Mouse (Mus musculus): ENCODE data around the gene Tbc1d9b.

Gene Tbc1d9b

DNA sequence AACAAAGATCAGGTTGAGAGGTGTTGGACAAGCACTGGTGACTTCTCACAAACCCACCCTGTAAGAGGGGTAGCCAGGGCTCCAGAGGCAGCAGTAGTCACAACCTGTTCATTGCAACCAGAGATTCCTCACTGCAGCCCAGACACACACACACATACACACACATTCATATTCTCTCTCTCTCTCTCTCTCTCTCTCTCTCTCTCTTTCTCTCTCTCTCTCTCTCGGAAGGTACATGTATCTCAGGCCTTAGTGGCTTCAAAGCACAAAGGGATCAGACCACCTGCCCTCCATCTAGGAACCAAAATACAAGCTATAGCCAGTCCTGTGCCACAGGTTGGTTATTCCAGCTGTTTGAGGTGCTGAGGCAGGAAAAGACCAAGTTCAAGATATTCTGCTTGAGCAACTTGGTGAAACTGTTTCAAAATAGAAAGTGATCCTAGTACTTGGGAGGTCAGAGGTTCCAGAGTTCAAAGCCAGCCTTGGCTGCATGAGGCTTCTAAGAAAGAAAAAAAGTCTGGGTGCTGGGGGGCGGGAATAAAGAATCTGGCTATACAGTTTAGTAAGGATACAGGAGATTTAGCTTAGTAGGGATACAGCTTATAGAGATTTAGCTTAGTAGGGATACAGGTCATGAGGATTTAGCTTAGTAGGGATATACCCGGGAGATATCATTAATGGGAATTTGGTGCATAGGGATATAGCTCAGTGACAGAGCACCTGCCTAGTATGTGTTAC lies 80.3 kb downstream of the Tbc1d9b start:
- WGBS = 92% methylated on average over 3 of the region's 3 CpGs

DNA sequence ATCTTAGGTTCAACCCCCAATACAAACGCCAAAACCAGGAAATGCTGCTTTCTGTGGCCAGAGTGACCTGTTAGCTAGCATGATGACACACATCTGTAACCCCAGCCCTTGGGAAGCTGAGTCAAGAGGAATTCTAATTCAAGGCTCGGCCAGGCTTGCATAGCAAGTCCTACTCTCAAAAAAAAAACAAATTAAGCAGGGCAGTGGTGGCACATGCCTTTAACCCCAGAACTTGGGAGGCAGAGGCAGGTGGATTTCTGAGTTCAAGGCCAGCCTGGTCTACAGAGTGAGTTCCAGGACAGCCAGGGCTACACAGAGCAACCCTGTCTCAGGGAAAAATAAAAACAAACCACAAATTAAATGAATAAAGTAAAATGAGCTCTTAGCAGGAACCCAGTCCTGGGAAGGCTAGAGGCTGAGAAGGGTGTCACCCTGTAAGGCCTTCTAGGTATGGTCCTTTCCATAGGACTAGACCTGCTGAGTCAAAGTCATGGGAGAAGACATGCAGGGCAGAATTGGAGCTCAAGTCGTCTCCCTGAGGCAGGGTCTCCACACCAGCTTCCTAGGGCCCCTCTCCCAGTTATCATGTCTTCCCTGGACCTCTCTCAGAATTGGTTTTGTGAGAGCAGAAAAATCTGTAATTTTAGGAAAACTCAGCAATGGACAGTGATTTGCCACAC lies 81.0 kb downstream of the Tbc1d9b start:
- WGBS = 77% methylated on average over 3 of the region's 3 CpGs

DNA sequence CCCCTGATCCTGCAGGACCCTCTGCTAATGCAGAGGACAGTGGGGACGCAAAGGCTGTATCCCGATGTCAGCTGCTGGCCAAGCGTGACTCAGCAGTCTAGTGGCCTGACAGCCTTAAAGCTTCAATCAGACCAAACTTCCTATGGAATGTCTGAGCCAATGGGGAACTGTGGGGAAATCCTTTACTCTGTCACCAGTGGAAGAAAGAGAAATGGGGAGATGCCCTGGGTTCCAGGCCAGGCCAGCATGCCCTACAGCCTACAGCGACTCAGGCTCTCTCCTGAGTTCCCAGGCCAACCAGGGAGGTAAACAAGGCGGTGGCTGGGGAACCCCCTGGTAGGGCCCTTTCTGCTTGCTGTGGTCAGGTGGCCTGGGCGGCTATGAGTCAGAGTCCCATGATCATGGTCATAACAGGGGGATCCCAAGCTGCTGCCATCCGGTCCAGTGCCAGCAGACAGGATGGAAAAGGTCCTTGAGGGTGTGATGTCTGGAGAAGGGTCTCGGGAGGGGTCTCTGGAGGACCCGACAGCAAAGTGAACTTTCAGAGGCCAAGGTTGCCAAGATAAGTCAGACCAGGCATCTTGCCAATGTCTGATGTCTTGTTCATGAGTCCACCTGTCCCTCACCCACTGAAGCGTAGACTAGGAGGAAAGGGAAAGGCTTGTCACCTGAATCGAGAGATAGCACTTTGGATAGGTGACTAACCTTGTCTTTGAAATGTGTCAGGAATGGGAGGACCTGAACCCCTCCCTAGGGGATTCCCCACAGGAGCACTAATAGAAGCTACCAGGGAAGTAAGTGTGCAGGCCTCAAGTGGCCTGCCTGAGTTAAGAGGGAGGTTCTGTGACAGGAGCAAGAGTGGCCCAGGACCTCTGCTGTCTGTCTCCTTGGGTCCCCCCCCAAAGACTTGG lies 81.9 kb downstream of the Tbc1d9b start:
- WGBS = 52% methylated on average over 11 of the region's 11 CpGs

DNA sequence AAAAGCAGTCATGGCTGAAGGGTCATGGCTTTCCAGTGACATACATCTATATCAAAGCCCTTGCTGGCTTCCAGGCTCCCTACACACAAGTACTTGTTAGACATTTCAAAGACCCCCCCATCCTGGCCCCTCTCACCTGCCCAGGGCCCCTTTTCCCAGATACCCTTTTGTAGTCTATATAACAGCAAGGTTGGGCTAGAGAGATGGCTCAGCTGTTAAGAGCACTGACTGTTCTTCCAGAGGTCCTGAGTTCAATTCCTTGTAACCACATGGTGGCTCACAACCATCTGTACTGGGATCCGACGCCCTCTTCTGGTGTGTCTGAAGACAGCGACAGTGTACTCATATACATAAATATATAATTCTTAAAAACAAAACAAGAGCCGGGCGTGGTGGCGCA lies 83.4 kb downstream of the Tbc1d9b start:
- WGBS = 90% methylated on average over 6 of the region's 6 CpGs

DNA sequence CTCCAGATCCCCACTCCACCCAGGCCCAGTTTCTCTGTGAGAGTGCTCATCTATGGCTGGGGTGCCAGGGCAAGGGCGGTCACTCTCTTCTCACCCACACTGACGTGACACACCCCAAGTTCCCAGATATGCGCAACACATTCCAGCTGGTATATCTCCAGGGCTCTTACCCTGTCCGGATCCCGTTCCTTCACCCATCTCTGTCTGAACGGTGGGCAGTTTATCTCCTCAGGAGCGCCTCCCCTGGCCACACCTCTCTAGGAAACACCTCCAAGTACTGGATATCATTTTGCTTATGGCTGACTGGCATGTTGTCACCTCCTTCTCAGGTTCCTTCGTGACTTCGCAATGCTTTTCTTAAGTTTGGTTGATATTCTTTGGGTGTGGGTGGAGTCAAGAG lies 84.4 kb downstream of the Tbc1d9b start:
- 46% methylated on average over 9 of the region's 9 CpGs for WGBS

DNA sequence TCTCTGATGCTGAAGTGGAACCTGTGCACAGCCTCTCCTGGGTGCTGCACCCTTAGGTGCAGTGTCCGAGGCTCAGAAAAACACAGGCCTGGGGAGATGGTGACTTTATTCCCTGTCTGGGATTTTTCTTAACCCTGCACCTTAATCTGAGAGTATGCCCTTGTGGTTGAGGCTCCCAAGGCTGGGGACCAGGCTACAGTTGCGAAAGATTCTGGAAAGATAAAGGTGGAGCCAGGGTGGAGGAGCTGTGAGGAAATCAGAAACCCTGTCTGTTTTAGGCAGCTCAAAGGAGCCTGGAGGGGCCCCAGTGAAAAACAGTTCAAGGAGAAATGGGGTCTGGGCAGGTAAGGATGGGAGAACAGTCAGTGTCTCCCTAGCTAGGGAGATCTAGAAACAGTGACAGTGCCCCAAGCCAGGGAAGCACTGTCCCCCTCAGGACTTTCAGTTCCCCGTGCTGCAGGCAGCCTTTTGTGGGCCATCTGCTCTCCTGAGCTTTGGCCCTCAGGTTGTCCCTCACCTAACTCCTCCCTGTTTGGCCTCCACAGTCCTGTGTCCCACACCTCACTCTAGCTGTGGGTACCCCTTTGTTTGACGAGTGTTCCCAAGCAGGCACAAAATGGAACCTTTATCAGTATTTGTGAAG lies 85.6 kb downstream of the Tbc1d9b start:
- 80% methylated on average over 4 of the region's 4 CpGs for WGBS

DNA sequence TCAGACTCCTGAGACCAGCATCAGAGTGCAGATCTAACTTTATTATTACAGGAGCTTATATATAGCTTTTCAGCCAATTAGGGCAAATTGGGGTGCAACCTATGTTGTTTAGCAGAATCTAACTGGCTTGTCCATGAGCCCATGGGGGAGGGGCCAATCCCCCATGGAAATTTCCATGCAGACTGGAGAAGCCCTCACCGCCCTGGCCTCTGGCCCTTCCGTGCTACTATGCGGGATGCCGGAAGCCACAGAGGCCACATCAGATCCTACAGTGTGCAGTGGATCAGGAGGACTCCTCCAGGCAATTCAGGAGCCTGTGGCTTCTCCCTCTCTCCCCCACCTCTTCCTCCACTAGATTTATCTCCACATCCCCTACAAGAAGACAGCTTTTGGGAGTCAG lies 86.6 kb downstream of the Tbc1d9b start:
- WGBS = 76% methylated on average over 4 of the region's 4 CpGs

DNA sequence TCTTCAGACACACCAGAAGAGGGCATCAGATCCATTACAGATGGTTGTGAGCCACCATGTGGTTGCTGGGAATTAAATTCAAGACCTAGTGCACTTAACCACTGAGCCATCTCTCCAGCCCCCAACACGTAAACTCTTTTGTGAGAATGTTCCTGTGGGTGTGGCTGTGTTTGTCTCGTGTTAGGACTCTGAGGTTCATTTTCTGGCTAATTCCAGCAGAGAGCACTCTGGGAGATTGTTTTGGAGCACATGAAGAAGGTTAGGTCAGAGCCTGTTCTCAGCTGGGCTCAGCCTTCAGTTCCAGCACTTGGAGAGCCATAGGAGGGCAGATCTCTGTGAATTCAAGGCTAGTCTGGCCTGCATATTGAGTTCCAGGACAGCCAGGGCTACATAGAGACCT lies 88.6 kb downstream of the Tbc1d9b start:
- WGBS = 75% methylated on average over 2 of the region's 2 CpGs

Data from cerebral cortex, adult 2 months (tissue).